Comparison of ENCODE assay signal across 27 mouse cellular contexts in the genomic region with DNA sequence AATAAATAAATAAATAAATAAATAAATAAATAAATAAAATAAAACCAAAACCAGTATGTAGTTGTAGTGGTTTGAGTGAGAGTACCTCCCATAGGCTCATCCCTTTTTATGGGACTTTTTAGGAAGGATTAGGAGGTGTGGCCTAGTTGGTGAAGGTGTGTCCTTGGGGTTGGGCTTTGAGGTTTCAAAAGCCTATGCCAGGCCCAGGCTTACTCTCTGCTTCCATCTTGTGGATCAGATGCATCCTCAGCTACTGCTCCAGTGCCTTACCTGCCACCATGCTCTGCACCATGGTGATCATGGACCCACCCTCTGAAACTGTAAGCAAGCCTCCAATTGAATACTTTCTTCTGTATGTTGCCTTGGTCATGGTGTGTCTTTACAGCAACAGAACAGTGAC. TPM values are rescaled to one million over a fixed set of nuclear protein-coding genes. Genes with fewer than 3 reads are reported as not detected.
DNase-seq lines count a peak whose midpoint lies in the region; ATAC-seq lines count a peak whose summit lies in the region.
"Had no signal": no experiment of that assay in that cellular context is flagged by ENCODE, and none has a peak within 500 bp of the region (broad histone marks: within the 10 kb centered on the region; RNA-seq: fewer than 3 reads in every experiment).

No protein-coding gene starts in this region.

- H3K27me3 ChIP-seq in midbrain, embryonic 11.5 days (ENCODE audit: control insufficient read depth, insufficient read depth, low read length): no peaks in the 10 kb centered on the region
- no peaks in the 10 kb centered on the region for H3K27me3 ChIP-seq in midbrain, embryonic 16.5 days (ENCODE audit: control insufficient read depth, insufficient read depth, low read depth, low read length)
- H3K27me3 ChIP-seq in forebrain, embryonic 16.5 days (replicated peaks; ENCODE audit: control insufficient read depth, insufficient read depth, low read length): no peaks in the 10 kb centered on the region
- H3K27me3 ChIP-seq: CH12.LX; embryonic facial prominence, embryonic 13.5 days; embryonic facial prominence, embryonic 15.5 days; forebrain, embryonic 12.5 days had no signal

- ATAC-seq in CD4-positive, CD25-positive, alpha-beta regulatory T cell, adult 4 months: no peak
- ATAC-seq in midbrain, embryonic 11.5 days (ENCODE audit: low FRiP score): no peak
- no peak for ATAC-seq in midbrain, embryonic 16.5 days
- ATAC-seq in forebrain, embryonic 16.5 days: no peak
- ATAC-seq: forebrain, embryonic 14.5 days; forebrain, postnatal 0 days had no signal

- peak; percentile 7 for DNase-seq in CD4-positive, CD25-positive, alpha-beta regulatory T cell, adult 2 months (ENCODE audit: low read depth, low spot score)
- peak; percentile 73 for DNase-seq in midbrain, embryonic 11.5 days (ENCODE audit: low spot score, missing footprints)
- DNase-seq in ZHBTc4 (ENCODE audit: low read depth, low spot score): peak; percentile 39
- peak; percentile 12 for DNase-seq in naive thymus-derived CD4-positive, alpha-beta T cell, adult 2 months (ENCODE audit: low read depth)
- no peak for DNase-seq in gastrocnemius, postnatal 14 days
- DNase-seq: adrenal gland, adult 2 months; adrenal gland, postnatal 10 days; adrenal gland, postnatal 25 days; B cell, adult 2 months; cerebellum, adult 11 months; cerebellum, adult 18-20 months; cerebellum, adult 8-10 months; cerebellum, adult 9-11 months; cerebellum, postnatal 14 days; cerebellum, postnatal 36 days; embryo, embryonic 11 days; forebrain, postnatal 0 days had no signal

- no peak overlapping the region for H3K27ac ChIP-seq in midbrain, embryonic 11.5 days (ENCODE audit: low read depth, low read length)
- no peak overlapping the region for H3K27ac ChIP-seq in midbrain, embryonic 16.5 days (ENCODE audit: low read length)
- no peak overlapping the region for H3K27ac ChIP-seq in forebrain, embryonic 16.5 days (ENCODE audit: low read length)
- H3K27ac ChIP-seq: embryonic facial prominence, embryonic 13.5 days; embryonic facial prominence, embryonic 15.5 days; forebrain, embryonic 10.5 days; forebrain, embryonic 12.5 days had no signal

- H3K4me3 ChIP-seq in midbrain, embryonic 11.5 days (ENCODE audit: low read depth, low read length): no peak overlapping the region
- H3K4me3 ChIP-seq in midbrain, embryonic 16.5 days (ENCODE audit: low read depth, low read length): no peak overlapping the region
- no peak overlapping the region for H3K4me3 ChIP-seq in forebrain, embryonic 16.5 days (replicated peaks; ENCODE audit: low read length)
- H3K4me3 ChIP-seq: embryonic facial prominence, embryonic 13.5 days; embryonic facial prominence, embryonic 15.5 days; erythroblast, embryonic 14.5 days; forebrain, embryonic 10.5 days; forebrain, embryonic 12.5 days had no signal

- no peak overlapping the region for H3K4me2 ChIP-seq in midbrain, embryonic 11.5 days
- no peak overlapping the region for H3K4me2 ChIP-seq in midbrain, embryonic 16.5 days (ENCODE audit: low read length)
- no peak overlapping the region for H3K4me2 ChIP-seq in forebrain, embryonic 16.5 days (ENCODE audit: low read length)
- H3K4me2 ChIP-seq: embryonic facial prominence, embryonic 13.5 days; embryonic facial prominence, embryonic 15.5 days; forebrain, embryonic 12.5 days had no signal

- no peaks in the 10 kb centered on the region for H3K4me1 ChIP-seq in midbrain, embryonic 11.5 days (ENCODE audit: control insufficient read depth, insufficient read depth, low read length)
- H3K4me1 ChIP-seq in midbrain, embryonic 16.5 days (ENCODE audit: control insufficient read depth, insufficient read depth, low read length): no peaks in the 10 kb centered on the region
- H3K4me1 ChIP-seq in forebrain, embryonic 16.5 days (replicated peaks; ENCODE audit: control insufficient read depth, insufficient read depth, low read length): no peaks in the 10 kb centered on the region
- H3K4me1 ChIP-seq: embryonic facial prominence, embryonic 13.5 days; embryonic facial prominence, embryonic 15.5 days; forebrain, embryonic 10.5 days; forebrain, embryonic 12.5 days had no signal

- intact Hi-C loops in gastrocnemius, postnatal 14 days (cut with DNase I; ENCODE audit: low total_unique reads): no loop called here

- H3K9me3 ChIP-seq in midbrain, embryonic 11.5 days (ENCODE audit: control insufficient read depth, low read length): no peaks in the 10 kb centered on the region
- no peaks in the 10 kb centered on the region for H3K9me3 ChIP-seq in midbrain, embryonic 16.5 days (replicated peaks; ENCODE audit: control insufficient read depth, low read length, poor library complexity, severe bottlenecking)
- no peaks in the 10 kb centered on the region for H3K9me3 ChIP-seq in forebrain, embryonic 16.5 days (ENCODE audit: control insufficient read depth, low read length)
- H3K9me3 ChIP-seq: embryonic facial prominence, embryonic 13.5 days; embryonic facial prominence, embryonic 15.5 days; forebrain, embryonic 10.5 days; forebrain, embryonic 12.5 days had no signal

- H3K9ac ChIP-seq in midbrain, embryonic 11.5 days (ENCODE audit: low read length): no peak overlapping the region
- H3K9ac ChIP-seq in midbrain, embryonic 16.5 days (ENCODE audit: low read depth, low read length): no peak overlapping the region
- H3K9ac ChIP-seq in forebrain, embryonic 16.5 days (replicated peaks; ENCODE audit: low read depth, low read length): no peak overlapping the region
- H3K9ac ChIP-seq: embryonic facial prominence, embryonic 13.5 days; embryonic facial prominence, embryonic 15.5 days; forebrain, embryonic 12.5 days; forebrain, postnatal 0 days had no signal

- no peaks in the 10 kb centered on the region for H3K36me3 ChIP-seq in midbrain, embryonic 11.5 days (ENCODE audit: control insufficient read depth, insufficient read depth, low read length)
- H3K36me3 ChIP-seq in midbrain, embryonic 16.5 days (ENCODE audit: control insufficient read depth, insufficient read depth, low read length): no peaks in the 10 kb centered on the region
- no peaks in the 10 kb centered on the region for H3K36me3 ChIP-seq in forebrain, embryonic 16.5 days (ENCODE audit: control insufficient read depth, insufficient read depth)
- H3K36me3 ChIP-seq: embryonic facial prominence, embryonic 13.5 days; embryonic facial prominence, embryonic 15.5 days; forebrain, embryonic 10.5 days; forebrain, embryonic 12.5 days had no signal

RNA-seq across cellular contexts. Expression of a gene that starts 28.0 kb away (rescaled TPM):
- polyA plus RNA-seq in CD4-positive, CD25-positive, alpha-beta regulatory T cell, adult 4 months (2017; shearing (Covaris generic)): 10 to 100 TPM in 1 of 2 experiments, 1 to 10 TPM in 1; 7.4 to 11.2 TPM
- polyA plus RNA-seq in midbrain, embryonic 11.5 days (2014; fragmentation: Nextera tagmentation; extraction: Ambion mirVana): 5.4 and 6.1 TPM in 2 replicates
- 5.7 and 6.5 TPM in 2 replicates for polyA plus RNA-seq in midbrain, embryonic 16.5 days (2015; fragmentation: Nextera tagmentation; extraction: Ambion mirVana)
- polyA plus RNA-seq in forebrain, embryonic 16.5 days (2015; fragmentation: Nextera tagmentation; extraction: Ambion mirVana): 7.1 and 8.1 TPM in 2 replicates
- total RNA-seq in gastrocnemius, postnatal 14 days (2021): 1 to 10 TPM; 6.7 to 9.7 TPM

RNA-seq across cellular contexts. Expression of a gene that starts 52.3 kb away (rescaled TPM):
- polyA plus RNA-seq in CD4-positive, CD25-positive, alpha-beta regulatory T cell, adult 4 months (2017; shearing (Covaris generic)): under 1 TPM; 0.23 to 0.51 TPM
- polyA plus RNA-seq in midbrain, embryonic 11.5 days (2014; fragmentation: Nextera tagmentation; extraction: Ambion mirVana): 94.8 and 114 TPM in 2 replicates
- polyA plus RNA-seq in midbrain, embryonic 16.5 days (2015; fragmentation: Nextera tagmentation; extraction: Ambion mirVana): 177 and 178 TPM in 2 replicates
- 195 and 209 TPM in 2 replicates for polyA plus RNA-seq in forebrain, embryonic 16.5 days (2015; fragmentation: Nextera tagmentation; extraction: Ambion mirVana)
- total RNA-seq in gastrocnemius, postnatal 14 days (2021): 1 to 10 TPM; 2.5 to 3.0 TPM

Comparison
In these comparisons a context has a peak if more than half of its experiments do, and no peak if none do; other contexts are left out.
1. RNA of a gene that starts 52.3 kb away (polyA plus RNA-seq): 195 to 209 TPM in forebrain, embryonic 16.5 days, 177 to 178 TPM in midbrain, embryonic 16.5 days and 94.8 to 114 TPM in midbrain, embryonic 11.5 days; 0.23 to 0.51 TPM in CD4-positive, CD25-positive, alpha-beta regulatory T cell, adult 4 months; every median in the first group is over 10 times any median in the second.